Mouse (Mus musculus) heart, adult 2 months (tissue): ENCODE results near the gene Gng3.

ENCODE experiments used
- CTCF ChIP-seq: fragments of 200-600 bp; IDR thresholded peaks from 2 replicates; pipeline ENCODE4 v1.8.1; 2022; ENCODE audit warnings: antibody characterized with exemption, mild to moderate bottlenecking, moderate library complexity
- EP300 ChIP-seq: fragments of 200-500 bp; IDR thresholded peaks from 2 replicates; pipeline ENCODE4 v1.6.1; 2011; ENCODE audit warnings: low read depth, low read length, control low read depth; ENCODE audit not compliant: insufficient read depth
- POLR2A ChIP-seq: fragments of 200-500 bp; IDR thresholded peaks from 2 replicates; pipeline ENCODE4 v1.6.1; 2011; ENCODE audit warnings: mild to moderate bottlenecking, low read depth, low read length, control low read depth; ENCODE audit not compliant: insufficient read depth

DNA sequence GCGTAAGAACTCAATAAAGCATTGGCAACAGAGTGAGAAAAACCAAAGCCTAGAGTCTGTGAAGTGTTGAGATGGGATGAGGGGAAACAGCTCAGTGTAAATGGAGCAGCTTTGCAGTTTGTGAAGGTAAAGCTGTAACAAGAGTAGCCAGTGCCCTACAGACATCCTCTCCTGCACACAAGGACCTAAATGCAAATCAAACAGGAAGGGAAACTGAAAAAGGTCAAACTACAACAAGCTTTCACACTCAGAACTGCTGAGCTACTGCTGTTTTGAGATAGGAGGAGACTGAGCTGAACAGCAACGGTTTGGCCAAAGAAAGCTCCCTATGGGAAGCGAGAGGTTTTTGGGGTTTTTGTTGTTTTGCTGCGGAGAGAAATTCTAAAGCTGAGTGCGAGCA lies 32.2 kb downstream of the Gng3 start:
- no peak for TF ChIP-seq CTCF
- no peak for TF ChIP-seq POLR2A
- TF ChIP-seq EP300 = no peak
